Mouse (Mus musculus) layer of hippocampus, adult 18-20 months (tissue): ENCODE measurements around the gene Rpl21. TPM values are rescaled to one million over a fixed set of nuclear protein-coding genes. Genes with fewer than 3 reads are reported as not detected.
A peak's percentile ranks its signal among the peaks of the same experiment; 100 is the strongest.

Source experiments
- DNase-seq, 2 experiments: peaks; one replicate each; pipeline ENCODE4 v3.0.0; 2022; ENCODE audit warnings: low spot score in 2 of 2
- total RNA-seq, 2 experiments: library from RNA; stranded (reverse); gene quantifications; 2 replicates each; pipeline ENCODE4 v1.2.3; 2021

Gene Rpl21
- total RNA-seq, 2 experiments from 2014 or later = 206 to 211 TPM

DNA sequence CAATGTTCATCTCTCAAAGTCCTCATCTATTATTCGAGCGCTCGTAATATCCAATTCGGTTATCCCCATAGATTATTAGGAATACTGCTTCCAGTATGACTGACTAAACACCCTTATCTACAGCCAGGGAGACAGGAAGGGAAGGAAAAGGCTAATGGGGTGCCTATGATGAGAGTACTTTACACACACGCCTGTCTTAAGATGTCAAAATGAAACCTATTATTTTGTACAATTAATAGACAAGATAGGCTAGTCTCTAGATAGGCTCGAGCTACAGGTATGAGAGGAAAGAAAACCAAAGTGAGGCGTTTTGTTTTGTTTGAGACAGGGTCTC lies 288 bp upstream of the Rpl21 start:
- DNase-seq = no peak

GRCm38 (mm10) chr5:146833673-146834201 lies 1.0 kb downstream of the Rpl21 start:
- DNase-seq = no peak

- DNase-seq = no peak
Measured at GRCm38 (mm10) chr5:146834959-146835358, 2.3 kb downstream of the Rpl21 start.

DNA sequence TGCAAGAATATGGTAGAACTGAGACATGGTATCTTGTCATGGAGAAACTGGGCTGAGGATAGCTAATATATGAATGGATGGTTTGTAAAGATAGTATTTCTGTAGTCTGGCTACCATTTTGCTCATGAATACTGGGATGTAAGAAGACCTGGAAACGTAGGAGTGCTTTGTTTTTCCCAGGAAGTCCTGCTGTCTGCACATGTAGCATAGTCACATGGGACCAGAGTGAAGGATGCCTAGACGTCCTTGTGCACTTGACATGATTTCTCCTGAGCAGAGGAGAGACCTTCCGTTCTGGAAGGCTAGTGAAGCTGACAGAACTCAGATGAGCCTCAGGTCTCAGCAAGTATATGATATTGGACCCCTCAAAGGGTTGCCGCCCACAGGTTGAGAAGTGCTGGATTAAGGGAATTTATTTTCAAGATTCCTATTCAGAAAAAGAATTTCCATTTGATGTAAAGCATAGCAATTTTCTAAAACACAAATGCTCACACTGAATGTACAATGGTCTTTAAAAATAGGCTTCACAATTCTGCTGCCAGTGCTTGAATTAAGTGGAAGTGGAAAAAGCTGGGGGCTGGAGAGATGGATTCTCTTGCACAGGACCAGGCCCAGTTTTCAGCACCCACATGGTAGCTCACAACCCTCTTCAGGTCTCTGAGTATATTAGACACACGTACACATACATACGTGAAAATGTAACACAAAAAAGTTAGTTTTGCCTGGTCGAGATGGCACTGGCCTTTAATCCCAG lies 5.5 kb downstream of the Rpl21 start:
- no peak for DNase-seq

GRCm38 (mm10) chr5:146838836-146839648 lies 6.4 kb downstream of the Rpl21 start:
- DNase-seq = no peak

DNA sequence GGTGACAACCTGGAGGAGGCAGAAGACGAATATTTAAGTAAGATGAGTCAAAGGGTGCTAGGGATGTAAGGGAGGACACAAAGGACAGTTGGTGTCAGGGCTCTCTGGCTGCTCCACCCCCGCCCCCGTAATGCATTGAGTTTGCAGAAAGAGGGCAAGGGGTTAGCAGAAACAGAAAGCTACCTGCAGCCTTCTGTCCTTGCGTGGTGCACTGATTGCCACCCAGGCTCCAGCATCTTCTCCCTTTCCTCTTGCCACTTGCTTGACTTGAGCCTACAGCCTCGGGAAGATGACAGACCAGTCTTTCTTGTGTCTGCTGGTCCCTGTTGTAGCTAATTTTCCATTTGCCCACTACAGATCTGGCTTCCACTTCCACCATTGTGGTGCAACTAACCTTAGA lies 7.1 kb downstream of the Rpl21 start:
- no peak for DNase-seq

DNA sequence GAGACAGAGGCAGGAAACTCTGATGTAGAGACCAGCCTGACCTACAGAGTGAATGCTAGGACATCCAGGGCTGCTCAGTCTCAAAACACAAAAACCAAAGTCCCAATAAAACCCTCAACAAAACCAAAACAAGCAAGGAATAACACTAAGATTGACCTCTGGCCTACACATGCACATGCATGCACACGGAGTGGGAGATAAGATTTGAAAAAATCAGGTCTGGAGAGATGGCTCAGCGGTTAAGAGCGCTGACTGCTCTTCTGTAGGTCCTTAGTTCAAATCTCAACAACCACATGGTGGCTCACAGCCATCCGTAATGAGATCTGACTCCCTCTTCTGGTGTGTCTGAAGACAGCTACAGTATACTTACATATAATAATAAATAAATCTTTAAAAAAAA lies 7.7 kb downstream of the Rpl21 start:
- DNase-seq = no peak

- DNase-seq = peak; percentile 46 to 76
Measured at GRCm38 (mm10) chr5:146841301-146841700, 8.6 kb downstream of the Rpl21 start.

DNA sequence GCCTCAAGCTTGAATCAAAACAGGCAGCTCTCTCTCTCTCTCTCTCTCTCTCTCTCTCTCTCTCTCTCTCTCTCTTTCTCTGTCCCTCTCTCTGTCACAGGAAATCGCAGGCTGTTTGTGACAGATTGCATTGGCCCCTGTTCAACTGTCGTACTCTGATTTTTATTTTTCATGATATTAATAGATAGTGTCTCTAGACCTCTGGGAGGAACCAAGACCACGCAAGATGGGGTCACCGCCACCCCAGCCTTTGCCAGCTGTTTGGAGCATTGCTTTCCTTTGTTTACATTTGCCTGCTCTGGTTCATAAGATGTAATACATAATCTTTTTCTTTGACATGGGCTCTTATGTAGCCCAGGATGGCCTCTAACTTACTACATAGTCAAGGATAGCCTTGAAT lies 9.3 kb downstream of the Rpl21 start:
- peak in 1 of 2 experiments; percentile 63 for DNase-seq

GRCm38 (mm10) chr5:146844301-146844941 lies 11.7 kb downstream of the Rpl21 start:
- no peak for DNase-seq

- peak; percentile 70 to 79 for DNase-seq
Measured at GRCm38 (mm10) chr5:146844945-146845365, 12.3 kb downstream of the Rpl21 start, which contains the start of gene Rasl11a. Rasl11a (plus strand) TSS chr5:146845071.

DNA sequence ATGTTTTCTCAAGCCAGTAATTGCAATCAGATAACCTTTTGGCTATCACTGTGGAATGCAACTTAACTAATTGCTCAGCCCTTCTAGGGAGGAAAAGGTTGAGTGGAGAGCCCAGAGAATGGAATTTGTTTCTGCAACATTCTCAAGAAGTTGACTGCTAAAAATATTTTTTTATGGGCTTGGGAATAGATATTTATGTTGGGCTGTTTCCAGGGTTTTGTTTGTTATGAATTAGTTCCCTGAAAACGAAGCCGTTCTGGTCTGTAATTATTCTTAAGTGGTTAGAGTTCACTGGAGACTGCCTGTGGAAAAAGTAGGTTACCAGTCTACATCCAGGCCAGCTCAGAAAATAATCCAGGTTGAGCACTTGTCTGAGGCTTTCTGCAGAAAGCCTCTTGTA lies 13.8 kb downstream of the Rpl21 start:
- no peak for DNase-seq

- no peak for DNase-seq
Measured at GRCm38 (mm10) chr5:146848936-146849582, 16.4 kb downstream of the Rpl21 start.

DNA sequence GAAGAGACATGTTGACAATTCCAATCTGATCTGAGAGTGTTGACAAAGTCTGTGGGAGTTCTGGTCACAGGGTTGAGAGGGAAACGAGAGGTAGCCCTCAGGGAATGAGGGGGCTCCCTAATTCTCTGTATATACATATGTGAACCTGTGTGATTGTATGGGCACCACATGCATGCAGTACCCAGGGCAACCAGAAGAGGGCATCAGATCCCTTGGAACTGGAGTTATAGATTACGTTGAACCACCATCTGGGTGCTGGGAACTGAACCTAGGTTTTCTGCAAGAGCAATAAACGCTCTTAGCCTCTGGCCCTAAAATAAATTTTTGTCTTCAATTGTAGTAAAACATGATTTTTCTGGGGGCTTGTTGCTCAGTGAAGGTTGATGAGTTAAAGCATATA lies 23.4 kb downstream of the Rpl21 start:
- DNase-seq = no peak

DNA sequence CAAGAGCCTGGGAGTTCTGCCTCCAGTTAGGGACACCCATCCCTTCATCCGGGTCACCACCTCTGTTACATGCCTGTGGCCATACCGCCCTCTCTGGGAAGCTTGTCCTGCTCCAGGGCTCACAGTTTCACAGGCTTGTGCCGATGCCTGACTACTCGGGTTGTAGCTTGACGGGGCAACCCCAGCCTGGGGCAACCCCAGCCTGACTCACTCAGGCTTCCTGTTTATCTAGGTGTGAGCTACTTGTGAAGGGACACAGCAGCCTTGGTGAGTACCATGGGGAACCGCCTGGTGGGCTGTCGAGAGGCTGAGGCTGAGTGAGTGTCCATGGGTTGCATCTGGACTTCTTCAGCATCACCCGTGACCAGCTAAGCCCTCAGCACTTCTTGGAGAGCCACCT lies 24.9 kb downstream of the Rpl21 start:
- no peak for DNase-seq

DNA sequence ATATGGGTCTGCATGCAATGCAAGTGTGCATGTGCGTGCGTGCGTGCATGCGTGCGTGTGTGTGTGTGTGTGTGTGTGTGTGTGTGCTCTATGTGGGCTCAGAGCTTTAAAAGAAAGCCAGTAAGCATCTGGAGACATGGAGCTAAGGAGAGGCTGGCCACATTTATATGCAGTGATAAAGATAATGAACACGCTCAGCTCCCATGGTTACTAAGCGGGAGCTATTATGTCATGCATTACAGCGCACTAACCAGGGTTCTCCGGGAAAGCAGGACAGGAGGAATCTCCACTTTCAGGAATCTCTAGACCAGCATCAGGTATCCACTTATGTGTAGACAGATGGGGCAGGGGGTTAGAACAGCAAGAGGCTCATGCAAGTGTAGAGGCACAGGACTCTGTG lies 26.1 kb downstream of the Rpl21 start:
- no peak for DNase-seq

GRCm38 (mm10) chr5:146859246-146859645 lies 26.6 kb downstream of the Rpl21 start:
- DNase-seq = no peak

DNA sequence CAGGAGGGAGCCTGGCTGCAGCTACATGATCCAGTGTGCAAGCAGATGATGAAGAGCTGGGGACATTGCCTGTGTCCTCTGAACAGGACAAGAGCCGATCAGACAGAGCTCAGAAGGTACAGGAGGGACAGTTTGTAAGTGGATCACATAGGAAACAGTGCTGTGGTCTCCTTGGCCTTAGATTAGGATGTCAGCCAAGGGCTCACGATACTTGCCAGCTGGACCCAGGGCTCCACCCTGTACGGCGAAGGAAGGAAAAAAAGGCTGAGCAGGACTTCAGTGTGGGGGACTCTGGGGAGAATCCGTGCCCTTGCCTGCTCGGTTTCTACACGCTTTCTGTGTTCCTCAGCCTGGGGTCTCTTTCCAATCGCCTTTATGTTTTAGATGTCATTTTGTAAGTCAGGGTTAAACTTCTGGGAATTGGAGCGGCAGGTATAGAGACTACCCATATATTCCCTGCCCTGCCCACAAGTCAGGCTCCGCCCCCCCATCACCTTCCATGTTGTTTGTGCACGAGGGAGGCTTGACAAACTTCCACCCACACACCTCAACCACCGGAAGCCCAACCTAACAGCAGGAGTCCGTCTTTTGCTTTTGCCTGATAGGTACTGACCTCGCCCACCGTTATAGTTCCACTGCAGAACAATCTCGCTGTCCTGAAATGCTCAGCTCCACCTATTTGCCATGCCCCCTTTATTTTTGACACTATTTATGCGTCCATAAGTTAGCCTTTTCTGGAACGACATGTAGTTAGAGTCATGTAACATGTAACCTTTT lies 27.7 kb downstream of the Rpl21 start:
- DNase-seq = no peak

GRCm38 (mm10) chr5:146861588-146861987 lies 28.9 kb downstream of the Rpl21 start:
- peak; percentile 56 to 82 for DNase-seq

DNA sequence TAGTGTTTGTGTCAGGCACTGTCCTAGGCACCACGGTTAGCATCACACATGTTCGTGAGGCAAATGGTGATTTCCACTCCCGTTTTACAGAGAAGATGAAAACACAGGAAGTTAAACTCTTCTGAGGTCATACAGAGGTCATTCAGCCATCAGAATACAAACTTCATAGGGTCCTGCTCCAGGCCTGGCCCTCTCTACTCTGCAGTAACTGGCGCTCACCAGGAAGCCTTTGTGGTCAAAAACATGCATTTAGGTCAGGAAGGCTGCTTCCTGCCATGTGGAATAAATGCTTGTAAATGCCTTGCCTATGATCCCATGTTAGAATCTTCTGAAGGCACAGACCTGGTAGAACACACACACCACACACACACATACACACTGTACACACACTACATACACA lies 32.8 kb downstream of the Rpl21 start:
- no peak for DNase-seq

DNA sequence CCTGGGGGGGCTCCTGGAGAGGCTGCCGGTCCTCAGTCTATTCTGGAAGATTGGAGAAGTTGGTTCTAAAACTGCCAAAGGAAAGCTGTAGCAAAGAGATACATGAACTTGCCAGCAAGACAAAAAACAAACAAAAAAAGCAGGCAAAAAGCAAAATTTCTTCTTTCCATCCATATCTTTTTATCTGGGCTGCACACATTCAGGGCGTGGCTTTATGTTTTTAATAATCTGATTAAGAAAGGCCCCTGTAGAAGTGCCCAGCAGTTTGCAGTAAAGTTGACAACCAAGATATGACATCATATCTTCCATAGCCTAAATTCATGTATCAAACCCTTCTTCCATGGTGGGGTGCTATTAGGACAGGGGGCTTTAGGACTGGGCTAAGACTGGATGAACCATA lies 33.6 kb downstream of the Rpl21 start:
- DNase-seq = no peak
